Mouse (Mus musculus) retina, embryonic 14.5 days (tissue): ENCODE data around the gene Thbs3.
A peak's percentile ranks its signal among the peaks of the same experiment; 100 is the strongest.

Experiments
- DNase-seq: peaks from one replicate; pipeline ENCODE4 v3.0.0-alpha.2; 2015; ENCODE audit warnings: low spot score

Gene Thbs3

DNA sequence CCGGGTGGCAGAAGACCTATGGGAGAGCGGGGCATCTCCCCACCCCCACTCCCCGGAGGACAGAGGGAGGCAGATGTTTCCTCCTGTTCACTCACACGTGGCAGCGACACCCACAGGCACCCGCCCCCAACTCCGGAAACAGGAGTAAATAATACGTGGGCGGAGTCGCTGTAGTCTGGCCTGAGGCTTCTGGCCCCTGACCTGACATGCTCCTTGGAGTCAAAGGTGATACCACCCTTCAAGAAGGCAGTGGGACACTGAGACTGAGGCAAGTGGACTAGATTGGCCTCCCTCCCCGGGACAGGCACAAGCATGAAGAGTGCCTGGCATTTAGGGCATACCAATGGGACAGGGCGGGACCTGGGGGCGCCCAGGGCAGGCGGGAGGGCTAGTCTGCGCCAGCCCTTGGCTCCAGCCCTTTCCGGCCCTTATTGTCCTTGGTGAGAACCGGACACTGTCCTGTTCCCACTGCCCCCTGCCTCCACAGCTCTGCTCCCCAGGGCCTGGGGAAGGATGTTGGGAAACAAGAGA, 36.5 kb downstream of the Thbs3 start:
- peak; percentile 47 for DNase-seq

DNA sequence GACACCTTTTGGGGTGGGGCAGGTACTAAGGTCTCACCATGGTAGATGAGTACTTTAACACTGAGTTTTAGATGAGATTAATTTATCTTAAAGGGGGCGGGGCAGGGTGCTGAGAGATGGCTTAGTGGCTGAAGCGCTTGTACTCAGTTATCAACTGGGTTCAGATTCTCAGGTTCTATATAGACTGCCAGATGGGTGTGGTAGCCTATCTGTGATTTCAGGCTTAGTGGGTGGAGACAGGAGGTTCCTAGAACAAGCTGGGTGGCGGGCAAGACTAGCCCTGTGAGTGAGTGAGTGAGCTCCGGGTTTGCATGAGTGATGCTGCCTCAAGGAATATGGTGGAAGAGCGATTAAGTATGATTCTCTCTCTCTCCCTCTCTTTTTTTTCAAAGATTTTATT, 40.0 kb downstream of the Thbs3 start:
- no peak for DNase-seq

DNA sequence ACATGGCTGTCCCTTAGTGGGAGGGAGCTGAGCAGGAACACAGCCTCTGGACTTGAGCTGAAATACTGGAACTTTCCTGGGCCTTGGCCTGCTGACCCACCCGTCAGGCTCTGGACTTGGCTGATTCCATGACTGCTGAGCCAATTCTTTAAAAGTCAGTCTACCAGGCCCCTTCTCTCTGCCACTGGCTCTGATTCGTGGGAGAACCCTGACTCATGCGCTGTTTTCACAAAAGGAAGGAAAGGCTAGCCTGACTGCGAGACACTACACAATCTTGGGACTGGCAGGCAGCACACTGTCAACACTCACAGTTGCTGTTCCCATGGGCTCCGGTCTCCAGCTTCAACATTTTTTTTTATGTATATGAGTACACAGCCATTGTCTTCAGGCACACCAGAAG, 41.2 kb downstream of the Thbs3 start:
- no peak for DNase-seq

DNA sequence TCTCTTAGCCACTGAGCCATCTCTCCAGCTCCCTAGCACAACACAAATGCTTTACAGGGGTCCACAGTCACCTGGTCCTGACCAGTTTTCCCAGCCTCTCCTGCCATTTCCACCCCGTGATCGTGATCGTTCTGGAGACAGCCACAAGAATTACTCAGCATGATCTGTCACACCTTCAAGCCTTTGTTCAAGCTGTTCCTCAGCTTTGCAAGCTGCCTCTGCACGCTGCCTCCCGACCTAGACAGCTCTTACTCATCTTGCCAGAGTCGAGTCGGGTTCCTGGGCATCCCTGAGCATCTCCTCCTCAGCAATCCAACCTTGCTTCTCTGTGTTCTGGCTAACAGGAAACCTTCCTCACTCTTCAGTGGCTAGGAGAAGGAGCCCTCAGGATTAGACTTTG, 44.1 kb downstream of the Thbs3 start, which contains the start of gene Dpm3:
Gene Dpm3, plus strand, starts transcription at position 283 of the 400 bp plus-strand sequence.
- DNase-seq = no peak

DNA sequence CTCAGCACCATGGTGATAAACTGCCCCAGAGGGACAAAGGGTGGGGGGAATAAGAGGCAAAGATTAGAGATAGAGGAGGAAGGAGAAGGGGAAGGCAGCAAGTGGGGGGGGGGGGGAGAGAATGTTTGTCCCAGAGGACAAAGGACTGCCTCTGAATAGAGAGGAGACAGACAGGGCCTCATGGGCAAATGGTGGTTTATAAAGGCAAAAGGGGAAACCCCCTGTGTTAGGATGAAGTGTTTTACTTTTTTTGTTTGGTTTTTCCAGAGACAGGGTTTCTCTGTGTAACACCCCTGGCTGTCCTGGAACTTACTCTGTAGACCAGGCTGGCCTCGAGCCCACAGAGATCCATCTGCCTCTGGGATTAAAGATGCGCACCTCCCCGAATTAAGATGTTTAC, 45.2 kb downstream of the Thbs3 start:
- no peak for DNase-seq

DNA sequence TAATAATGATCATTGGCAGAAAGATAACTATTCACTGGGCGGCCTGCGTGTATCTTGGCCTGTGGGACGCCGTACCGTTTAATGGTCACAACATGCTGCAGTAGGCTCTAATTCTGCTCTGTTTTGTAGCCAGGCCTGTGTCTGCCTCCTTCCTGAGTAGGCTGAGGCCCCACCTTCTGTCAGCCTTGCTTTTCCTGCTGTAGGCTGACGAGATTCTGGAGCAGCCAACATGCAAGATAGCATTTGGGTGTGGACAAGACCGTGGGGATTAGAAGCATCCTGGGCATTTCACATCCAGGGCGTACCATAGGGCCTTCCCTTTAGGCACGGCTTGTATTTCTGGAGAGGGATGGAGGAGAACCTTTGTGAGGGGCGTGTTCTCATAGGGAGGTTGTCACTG, 47.4 kb downstream of the Thbs3 start:
- no peak for DNase-seq

DNA sequence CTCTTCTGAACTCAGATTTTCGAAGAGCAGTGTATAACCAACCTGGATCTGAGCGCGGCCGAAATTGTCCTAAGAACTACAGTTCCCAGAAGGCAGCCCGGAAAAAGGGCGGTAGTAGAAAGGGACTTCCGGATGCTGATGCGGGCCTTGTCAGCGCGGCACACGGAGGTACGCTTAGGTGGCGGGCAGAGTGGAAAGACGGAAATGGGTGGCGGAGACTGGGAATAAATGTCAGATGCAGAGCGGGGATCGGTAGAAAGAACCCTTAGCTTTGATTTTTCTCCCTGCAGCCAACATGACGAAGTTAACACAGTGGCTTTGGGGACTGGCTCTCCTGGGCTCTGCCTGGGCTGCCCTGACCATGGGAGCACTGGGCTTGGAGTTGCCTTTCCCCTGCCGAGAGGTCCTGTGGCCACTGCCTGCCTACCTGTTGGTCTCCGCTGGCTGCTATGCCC, 51.5 kb downstream of the Thbs3 start:
- DNase-seq = peak; percentile 87

DNA sequence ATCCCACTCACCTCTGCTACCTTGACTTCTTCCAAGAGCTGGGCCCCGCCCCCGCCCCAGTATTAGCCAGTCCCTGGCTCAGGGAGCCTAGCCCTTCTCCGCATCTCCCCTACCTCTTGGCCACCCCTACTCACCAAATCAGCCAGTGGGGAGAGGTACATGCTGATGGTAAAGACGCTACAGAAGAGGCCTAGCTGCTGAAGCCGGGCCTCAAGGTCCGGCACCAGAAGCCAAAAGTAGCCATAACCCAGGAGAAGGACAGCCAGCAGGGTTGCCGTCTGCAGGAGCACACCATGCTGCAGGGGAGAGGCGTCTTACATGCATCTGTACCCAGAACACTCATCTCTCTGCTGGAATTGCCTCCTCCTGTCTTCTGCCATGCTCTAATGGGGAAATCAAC, 53.9 kb downstream of the Thbs3 start:
- no peak for DNase-seq

DNA sequence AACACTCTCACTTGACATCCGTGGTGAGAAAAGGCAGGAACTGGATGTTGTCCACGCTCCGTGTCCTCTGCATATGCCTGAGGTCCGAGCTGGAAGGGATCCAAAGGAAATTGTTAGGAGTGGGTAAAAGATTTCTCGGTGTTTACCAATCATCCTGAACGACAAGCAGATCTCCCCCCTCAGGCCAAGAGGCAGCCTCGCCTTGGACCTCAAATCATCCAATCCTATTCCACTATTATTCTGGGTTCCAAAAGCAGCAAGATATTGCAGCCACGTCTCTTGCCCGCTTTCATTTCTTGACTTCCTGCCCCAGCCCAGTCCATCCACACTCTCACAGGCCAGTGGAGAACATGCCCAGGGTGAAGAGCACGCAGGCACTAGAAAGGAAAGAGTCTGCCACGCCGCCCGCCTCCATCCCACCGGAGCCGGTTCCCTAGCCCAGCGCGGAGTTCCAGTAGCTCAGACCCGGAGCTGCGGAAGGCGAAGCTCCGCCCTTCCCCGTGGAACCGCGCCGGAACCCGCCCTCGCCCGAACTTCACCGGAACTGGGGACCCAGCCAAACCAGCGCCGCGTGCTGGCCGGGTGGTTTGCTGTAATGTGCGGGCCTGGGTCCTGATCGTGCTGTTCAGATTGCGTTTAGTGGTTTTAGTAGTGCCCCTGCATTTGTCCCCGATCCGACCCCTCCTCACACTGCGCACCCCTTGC, 55.2 kb downstream of the Thbs3 start, which contains the start of gene Slc50a1:
Gene Slc50a1, minus strand, starts transcription at position 520 of the 705 bp plus-strand sequence.
- peak; percentile 72 for DNase-seq

DNA sequence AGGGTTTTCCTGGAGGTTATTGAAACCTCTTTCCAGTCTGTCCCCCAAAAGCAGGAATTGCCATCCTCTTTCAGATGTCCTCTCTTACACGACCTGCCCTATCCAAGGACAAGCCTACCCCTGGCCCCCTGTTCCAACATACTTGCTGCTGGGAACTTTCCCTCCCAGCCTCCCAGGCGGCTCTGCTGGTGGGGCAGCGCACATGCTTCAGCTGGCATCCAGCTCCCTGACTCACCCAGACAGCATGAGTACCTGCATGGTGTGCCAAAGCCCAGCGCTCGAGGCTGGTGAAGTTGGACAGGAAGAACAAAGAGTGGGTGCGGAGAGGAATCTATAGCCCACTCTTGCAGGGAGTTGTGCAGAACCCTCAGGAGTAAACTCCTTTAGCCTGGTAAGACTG, 55.9 kb downstream of the Thbs3 start:
- no peak for DNase-seq

DNA sequence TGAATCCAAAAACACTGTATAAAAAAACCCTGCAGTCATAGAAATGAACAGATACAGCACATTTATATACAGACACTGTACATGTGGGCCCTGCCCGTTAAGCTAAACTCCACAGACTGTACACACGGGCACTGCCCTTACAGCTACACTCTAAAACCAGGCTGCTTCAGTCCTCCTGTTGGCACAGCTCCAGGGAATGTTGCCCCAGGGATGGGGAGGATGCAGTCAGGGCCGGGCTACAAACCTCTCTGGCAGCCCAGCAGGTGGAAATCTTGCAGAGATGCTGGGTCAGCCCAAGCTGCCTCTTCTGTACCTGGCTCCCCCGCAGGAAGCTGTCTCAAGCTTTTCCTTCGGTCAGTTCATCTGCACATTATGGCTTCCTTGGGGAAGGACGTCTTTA, 56.8 kb downstream of the Thbs3 start:
- no peak for DNase-seq

DNA sequence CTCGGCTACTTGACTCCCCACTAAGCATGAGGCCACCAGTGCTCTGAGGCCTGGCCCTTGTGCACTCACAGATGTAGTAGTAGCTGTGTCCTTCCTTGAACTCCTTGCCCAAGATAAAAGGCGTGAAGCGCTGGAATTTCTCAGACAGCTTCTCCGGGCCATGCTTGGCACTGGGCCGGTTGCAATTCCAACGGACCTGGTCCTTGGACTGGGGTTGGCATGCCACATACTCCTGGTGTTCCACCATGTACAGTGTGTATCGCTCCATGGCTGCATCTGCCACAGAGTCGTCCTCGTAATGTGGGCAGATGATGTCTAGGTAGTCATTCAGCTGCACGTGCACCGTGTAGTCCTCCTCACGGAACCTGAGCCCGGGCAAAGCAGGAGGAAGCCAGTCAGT, 61.1 kb downstream of the Thbs3 start:
- DNase-seq = no peak
